Mouse (Mus musculus) bone marrow, adult 2 months (tissue): ENCODE data around the gene Sec13.

Experiments
- CTCF ChIP-seq: fragments of 200-500 bp; IDR thresholded peaks from 2 replicates; pipeline ENCODE4 v1.5.1; 2011; ENCODE audit warnings: low read length, control low read depth; ENCODE audit not compliant: control insufficient read depth, insufficient read depth
- POLR2A ChIP-seq: fragments of 200-500 bp; IDR thresholded peaks from 2 replicates; pipeline ENCODE4 v1.6.1; 2011; ENCODE audit warnings: low read depth, mild to moderate bottlenecking, control low read depth, low read length, borderline replicate concordance; ENCODE audit not compliant: control insufficient read depth

GRCm38 (mm10) chr6:113695203-113695602 lies 45.3 kb downstream of the Sec13 start:
- TF ChIP-seq POLR2A (no peak), CTCF (no peak)
